Mouse (Mus musculus) brain, adult 2 months (tissue): ENCODE results near the gene Ncoa1.
"Not testable (repeated sequence)": the region's sequence is repeated elsewhere in the genome, so short reads cannot be mapped to it uniquely, and the experiment has no call there.

Source experiments
- DNase-seq: peaks from one replicate; pipeline ENCODE4 v3.0.0; 2011; ENCODE audit warnings: low read depth, low spot score

Gene Ncoa1

DNA sequence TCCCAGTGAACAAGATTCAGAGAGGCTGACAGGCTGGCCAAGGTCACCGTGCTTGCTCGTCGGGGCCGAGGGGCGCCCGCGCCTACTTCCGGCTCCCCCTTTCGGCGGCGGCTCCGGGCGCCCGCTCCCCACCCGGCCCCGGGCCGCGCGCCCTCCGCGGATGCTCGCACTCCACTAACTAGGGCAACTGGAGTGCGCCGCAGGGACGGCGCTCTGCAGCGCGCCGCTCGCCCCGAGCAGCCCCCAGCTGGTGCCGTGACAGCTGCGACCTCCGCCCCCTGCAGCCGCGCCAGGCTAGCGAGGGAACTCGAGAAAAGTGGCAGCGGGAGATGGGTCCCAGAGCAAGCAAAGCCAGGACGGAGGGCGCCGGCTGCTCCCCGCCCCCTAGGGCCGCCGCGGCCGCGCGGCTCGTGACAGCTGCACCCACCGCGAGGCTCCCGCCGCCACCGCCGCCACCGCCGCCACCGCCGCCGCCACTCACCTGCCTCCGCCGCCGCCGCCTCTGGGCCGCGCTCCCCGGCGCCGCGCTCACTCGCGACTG, 621 bp downstream of the Ncoa1 start:
- DNase-seq, result peak; percentile 66

DNA sequence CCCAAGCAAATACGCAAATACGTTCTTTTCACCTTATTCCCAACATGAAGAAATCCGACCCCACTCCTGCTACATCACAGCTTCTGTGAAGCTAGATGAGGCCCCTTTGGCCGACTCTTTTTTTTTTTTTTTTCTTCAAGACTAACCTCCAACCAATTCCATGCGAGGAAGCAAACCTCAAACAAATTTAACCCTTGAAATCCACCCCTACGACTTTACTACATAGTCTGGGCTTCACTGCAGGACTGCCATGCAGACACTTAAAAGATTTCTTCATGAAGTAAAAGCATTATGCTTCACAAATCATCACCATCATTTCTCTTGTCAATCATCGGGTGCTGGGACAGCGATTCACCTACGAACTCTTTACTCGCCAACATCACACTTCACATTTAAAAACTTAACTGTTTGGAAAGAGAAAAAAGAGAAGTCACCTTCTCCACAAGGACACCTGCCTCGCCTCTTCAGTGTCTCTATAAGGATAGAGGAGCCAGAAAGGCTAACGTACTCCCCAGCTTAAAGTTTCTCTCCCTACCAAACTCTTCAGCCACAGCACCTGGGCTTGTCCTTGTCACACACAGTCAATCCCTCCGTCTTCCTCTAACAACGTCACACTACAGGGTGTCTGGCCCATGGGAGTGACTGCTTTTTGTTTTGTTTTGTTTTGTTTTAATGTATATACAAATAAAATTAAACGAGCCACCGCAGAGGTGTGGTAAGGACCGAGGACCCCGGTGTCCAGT, 1.6 kb downstream of the Ncoa1 start:
- DNase-seq, result peak; percentile 21

DNA sequence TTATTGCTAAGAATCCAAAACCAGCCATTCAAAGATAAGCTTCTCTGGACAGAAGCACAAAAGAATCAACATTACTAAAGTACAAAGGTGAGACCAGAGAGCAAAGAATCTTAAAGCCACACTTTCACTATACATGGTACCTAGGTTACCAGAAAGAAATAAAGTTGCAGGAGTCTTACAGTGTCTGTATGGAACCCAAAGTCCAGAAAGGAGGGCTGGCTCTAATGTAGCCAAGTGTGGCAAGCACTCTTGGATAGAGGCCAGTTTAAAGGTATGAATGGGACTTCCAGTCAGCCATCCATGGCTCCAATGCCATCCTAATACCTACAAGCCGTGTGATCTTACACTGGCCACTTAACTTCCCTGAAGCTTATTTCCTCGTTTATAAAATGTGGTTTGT, 7.9 kb downstream of the Ncoa1 start:
- DNase-seq, result no peak

DNA sequence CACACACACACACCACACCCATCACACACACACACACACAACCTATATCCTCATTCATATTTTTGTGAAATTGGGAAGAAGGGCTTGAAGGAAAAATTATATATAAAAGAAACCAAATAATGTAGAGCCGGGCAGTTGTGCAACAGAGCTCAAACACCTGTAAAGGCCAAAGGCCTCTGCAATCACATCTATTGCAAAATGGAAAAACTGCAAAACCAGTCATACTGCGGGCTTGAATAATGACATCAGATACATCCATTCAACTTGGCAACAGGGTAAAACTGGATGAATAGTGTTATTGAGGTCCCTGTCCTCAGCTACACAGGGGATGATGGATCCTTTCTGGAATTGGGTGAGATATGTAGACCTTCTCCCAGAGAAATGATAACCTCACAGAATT, 13.3 kb downstream of the Ncoa1 start:
- peak; percentile 18 for DNase-seq

DNA sequence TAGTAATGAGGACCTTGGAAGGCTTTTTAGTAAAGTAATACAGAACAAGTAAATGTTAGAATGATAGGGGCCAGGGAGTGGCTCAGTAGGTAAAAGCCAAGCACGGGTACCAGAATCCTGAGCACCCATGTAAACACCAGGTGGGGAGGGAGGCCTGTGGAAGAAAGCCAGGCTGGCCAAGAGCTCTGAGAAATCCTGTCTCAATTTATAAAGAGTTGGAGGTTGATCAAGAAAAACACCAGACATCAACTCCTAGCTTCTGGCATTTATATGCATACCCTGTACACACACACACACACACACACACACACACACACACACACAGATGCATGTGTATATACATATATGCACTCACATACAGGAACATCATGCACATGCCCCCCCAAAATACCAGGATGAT, 14.6 kb downstream of the Ncoa1 start:
- peak; percentile 33 for DNase-seq

DNA sequence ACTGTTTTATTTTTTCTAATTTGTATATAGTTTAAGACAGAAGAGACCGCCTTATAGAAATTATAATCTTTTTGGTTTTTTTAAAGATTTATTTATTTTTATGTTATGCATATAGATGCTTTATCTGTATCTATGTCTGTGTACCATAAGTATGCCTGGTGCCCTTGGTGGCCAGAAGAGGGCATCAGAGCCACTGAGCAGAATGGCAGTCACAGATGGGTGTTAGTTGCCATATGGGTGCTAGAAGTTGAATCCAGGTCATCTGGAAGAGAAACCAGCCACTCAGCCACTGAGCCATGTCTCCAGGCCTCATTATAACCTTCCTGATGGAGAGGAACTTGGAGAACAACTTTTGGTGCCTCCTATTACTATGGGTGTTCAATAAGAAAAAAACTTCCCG, 16.0 kb downstream of the Ncoa1 start:
- peak; percentile 55 for DNase-seq

DNA sequence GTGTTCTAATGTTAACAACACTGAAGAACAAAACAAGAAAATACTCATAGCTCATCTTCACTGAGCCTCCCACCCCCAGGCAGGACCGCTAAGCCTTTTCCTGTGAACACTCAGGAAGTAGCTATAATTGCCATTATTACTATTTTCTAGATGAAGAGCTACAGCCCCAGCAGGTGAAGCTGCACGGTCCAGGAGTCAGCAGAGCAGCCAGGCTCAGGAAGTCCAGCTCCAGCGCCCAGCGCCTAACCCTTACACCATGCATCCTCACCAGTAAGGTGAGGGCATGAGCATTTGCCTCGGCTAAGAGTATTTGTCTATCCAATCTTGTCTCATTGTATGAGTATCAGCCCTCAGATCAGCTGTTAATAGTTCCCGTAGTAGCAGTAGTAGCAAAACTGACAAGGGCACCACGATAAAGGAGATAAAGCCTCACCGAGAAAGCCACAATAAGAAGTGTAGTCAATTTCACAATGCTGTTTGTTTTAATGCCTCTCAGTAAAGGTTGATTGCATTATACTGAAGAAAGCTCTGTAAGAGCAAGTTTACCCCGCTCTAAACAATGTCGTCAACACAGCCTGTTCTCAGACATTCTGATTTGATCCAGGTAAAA, 21.9 kb downstream of the Ncoa1 start:
- DNase-seq, result no peak

DNA sequence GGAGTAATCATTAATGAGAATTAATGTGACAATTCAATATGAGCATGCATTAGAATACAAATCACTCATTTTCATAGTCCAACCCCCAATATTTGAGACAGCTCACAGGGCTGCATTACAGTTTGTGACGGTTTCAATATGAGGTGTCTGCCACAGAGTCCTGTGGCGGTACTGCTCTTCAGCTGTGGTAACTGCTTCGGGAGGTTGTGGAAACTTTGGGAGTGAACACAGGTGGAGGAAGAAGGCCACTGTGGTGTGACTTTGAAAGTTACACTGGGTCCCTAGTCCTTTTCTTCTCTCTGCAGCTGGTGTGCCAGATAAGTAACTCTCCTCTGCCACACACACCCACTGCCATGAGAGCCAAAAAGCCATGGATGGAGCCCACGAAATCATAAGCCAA, 22.7 kb downstream of the Ncoa1 start:
- no peak for DNase-seq

DNA sequence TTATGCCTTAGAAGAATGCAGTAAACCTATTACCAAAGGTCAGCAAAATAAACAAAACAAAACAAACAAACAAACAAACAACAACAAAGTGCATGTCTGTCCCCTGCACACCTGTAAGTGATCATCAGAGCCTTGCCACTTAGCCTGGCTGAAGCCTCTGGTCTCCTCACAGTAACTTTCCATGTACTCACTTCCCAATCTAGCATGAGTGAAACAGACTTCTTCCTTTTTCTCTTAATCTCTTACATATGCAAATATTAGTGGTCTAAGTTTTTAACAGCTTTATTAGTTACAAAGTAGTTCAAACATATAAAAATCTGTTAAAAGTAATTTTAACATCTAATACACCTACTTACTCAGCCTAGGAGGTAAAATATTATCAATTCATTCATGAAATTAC, 24.7 kb downstream of the Ncoa1 start:
- DNase-seq, result no peak

DNA sequence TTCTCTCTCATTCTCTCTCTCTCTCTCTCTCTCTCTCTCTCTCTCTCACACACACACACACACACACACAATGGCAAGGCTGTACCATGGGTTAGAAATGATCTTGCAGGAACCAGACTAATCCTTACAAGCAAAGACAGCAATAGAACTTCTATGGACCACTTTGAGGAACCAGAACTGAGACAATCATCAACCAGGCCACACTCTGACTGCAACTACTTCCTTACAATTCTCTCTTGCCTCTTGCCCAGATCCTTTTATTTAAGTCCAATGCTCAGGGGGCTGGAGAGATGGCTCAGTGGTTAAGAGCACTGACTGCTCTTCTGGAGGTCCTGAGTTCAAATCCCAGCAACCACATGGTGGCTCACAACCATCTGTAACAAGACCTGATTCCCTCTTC, 26.5 kb downstream of the Ncoa1 start:
- not testable (repeated sequence) for DNase-seq

DNA sequence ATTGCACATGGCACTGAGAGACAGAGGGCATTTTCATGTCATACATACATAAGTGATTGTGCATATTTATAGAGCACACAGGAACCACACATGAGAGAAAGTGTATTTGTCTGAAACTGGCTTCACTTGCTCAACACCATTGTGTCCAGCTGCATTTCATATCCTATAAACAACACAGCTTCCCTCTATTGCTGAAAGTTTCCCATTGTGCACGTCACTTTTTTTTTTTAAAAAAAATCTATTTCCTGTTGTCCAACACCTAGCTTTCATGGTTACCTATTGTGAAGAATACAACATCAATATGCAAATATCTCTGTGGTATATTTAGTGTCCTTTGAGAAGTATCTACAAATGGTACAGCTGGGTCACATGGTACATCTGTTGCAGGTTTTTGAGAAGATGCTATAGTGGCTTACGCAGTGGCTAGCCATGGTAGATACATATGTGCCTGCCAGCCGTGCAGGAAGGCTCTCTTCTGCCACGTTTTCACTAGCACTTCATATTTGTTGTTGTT, 28.8 kb downstream of the Ncoa1 start:
- no peak for DNase-seq

DNA sequence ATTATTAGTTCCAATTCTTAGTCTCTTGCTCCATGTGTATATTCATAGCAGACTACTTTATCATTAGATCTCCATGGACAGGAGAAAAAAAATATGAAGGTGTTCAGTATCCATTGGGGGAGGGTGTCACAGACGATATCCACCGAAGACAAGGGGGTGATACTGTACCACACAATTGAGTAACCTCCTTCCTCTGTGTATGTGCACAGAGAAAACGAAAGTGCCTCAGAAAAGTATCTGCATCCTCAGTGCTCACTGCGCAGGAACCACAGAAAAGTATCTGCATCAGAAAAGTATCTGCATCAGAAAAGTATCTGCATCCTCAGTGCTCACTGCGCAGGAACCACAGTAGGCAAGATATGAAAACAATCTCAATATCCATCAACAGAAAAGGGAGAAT, 32.0 kb downstream of the Ncoa1 start:
- DNase-seq, result no peak

DNA sequence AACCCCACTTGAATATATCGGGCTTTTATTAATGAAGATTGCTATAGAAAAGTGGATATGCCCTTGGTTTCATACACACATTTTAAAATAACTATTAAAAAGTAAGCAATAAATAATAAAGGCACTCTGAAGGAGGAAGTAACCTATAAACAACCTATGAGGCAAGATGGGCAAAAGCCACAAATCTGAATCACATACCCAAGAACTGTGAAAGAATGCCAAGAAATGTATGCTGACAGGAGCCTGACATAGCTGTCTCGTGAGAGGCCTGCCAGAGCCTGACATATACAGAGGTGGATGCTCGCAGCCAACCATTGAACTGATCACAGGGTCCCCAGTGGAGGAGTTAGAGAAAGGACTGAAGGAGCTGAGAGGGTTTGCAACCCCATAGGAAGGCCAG, 35.5 kb downstream of the Ncoa1 start:
- DNase-seq, result no peak

DNA sequence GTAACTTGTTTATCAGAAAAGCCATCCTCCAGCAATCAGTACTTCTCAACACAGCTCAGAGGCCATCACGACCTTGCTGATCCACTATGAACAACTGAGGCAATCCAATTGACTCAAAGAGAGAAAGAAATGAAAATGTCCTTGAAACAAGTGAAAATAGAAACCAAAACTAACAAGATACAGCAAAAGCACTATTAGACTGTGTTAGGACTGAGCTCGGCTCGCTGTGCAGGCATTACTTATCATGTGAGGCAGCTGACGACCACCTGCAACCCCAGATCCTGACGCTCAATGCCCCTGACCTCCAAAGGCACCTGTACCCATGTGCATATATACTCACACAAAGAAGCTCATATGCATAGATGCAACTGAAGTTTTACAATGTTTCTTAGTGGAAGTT, 40.8 kb downstream of the Ncoa1 start:
- no peak for DNase-seq

DNA sequence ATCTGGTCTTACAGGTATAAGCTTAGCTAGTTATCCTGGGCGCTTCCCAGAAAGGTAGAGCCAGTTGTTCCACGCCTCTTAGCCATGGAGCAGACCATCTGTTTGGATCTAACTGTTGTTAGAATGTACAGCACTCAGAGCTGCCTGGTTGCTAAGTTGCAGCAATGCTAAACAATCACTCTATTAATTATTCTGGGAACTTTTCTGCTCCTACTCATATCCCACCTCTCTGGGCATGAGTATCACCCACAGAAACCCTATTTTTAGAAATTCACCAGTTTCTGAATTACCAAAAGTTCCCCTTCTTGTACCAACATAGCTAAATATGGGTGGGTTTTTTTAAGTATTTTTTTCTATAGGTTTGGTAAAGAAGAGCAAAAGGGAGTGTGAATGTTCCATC, 43.4 kb downstream of the Ncoa1 start:
- peak; percentile 58 for DNase-seq

DNA sequence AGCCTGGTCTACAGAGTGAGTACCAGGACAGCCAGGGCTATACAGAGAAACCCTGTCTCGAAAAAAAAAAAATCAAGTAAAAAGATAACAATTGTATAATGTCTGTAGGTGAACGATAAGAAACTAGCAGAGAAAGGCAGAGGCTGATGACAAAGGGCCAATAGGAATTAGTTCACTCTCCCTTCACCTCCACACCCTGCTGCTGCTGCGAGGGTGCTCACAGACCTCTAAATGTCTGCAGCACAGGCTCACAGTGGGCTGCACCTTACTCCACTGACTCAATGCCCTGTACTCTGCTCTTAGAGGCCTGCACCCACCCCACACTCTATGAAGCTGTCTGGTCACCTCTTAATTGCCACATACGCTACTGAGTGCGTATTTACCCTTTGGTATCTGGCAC, 45.0 kb downstream of the Ncoa1 start:
- DNase-seq, result no peak

DNA sequence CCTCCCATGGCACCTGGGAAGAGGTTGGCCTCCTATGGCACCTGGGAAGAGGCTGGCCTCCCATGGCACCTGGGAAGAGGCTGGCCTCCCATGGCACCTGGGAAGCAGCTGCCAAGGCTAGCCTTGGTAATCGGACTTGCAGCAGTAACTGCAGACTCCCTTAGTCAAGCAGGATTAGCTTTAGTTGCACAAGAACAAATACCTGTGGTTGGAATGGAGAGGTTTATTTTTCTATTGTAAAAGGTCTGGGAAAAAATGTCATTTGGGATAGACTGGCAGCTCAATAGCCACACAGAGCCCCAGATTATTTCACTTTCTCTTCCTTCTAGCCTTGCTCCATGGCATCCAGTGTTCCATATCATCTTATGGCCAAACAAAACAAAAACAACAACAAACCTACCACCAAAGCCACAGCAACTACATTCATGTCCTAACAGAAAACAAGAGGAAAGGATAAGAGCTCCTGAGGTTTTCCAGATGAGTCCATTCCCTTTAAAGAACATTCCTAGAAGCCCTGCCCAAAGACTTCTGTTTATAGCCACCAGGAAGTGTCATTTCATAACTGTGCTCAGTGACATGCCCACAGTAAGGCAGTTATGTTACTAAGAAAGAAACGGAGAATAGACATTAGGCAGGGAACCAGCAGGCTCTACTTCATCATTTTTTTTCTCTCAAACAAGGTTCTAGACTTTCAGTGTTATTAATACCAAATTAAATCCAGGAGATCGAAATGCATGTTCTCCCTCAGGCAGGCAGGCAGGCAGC, 46.7 kb downstream of the Ncoa1 start:
- peak; percentile 42 for DNase-seq

DNA sequence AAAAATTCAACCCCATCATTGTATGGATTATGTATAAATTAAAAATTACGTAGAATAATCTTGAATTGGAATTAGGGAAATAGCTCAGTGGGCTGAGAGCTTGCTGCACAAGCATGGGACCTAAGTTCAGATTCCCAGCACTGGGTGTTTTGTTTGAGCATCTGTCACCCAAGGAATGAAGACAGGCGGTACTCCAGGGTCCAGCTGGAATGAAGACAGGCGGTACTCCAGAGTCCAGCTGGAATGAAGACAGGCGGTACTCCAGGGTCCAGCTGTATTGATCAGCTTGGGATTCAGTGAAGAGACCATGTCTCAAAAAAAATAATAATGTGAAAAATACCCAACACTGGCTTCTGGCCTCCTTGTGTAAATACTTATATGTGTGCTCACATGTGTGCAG, 58.2 kb downstream of the Ncoa1 start:
- no peak for DNase-seq

DNA sequence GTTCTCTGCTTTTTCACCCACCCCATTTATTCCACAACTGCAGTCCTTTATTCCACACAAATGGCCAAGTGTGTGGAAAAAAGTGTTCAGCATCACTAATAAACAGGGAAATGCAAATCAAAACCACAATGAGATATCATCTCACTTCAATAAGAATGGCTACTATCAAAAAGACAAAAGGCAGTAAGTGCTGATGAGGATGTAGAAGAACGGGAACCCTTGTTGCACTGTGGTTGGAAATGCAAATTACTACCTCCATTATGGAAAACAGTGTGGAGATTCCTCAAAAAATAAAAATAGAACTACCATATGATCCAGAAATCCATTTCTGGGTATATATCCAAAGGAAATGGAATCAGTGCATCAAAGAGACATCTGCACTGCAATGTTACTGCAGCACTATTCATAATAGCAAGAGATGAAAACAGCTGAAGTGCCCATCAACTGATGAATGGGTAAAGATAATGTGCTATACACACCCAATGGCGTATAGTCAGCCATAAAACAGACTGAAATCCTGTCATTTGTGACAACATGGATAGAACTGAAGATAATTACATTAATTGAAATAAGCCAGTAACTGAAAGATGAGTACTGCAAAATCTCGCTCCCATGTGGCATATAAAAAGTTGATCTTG, 59.2 kb downstream of the Ncoa1 start:
- DNase-seq, result peak; percentile 34

DNA sequence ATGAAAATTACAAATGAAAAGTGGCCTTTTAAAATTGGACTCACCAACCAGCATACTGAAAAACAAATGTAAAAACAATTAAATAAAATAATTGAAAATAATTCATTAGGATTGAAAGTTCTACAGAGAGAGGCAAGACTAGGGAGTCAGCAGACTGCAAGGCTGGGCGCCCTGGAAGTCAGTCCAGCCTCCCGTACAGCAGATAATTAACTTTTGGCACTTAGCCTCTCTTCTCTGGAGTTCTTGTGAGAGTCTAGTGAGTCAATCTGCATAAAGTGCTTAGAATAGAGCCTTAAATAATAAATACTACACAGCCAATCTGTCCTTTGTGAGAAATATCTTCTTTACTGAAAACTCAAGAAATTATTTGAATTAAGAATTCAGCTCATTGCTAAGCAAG, 69.9 kb downstream of the Ncoa1 start:
- peak; percentile 66 for DNase-seq

DNA sequence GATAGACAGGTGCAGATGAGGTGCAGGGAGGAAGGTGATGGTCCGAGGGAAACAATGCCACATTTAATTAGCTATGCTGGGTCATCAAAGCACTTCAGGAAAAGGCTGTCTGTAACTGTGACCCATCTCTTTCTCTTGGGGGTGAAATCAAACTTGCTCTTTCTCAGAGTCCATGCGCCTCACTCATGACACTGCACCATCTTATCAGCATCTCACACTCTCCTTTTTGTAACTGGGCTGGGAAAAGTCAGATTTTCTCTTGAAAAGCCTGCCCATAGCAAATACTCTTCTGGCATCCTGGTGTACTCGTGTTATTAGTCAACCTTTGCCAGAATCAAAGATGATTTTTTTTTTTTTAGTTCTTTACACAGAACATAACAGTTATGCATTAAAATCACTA, 70.8 kb downstream of the Ncoa1 start:
- no peak for DNase-seq

DNA sequence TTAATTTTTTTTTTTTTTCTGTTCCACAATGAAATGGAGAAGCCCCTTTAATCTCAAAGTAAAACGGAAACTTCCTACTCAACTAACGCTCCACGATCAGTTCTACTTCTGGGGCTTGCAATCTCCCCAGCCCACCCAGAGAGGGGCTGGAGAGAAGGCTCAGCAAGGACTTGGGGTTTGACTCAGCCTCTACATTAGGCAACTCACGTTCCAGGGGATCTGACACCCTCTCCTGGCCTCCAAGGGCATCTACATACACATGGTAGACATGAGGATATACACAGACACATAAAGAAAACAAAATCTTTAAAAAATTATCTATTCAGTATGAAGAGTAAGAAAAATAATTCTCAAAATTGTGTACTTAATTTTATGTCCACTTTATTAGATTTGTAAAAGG, 73.8 kb downstream of the Ncoa1 start:
- no peak for DNase-seq
